Mouse (Mus musculus) CH12.LX (cell line): Measurements from ENCODE around the gene Slc12a6. TPM values are rescaled to one million over a fixed set of nuclear protein-coding genes. Genes with fewer than 3 reads are reported as not detected.

Experiments used
- DNase-seq: peaks from one replicate; pipeline ENCODE4 v3.0.0-alpha.2; 2013; ENCODE audit errors: extremely low read depth
- H3K27ac ChIP-seq: 2 replicates; pipeline ENCODE4 v1.5.1; 2012; ENCODE audit warnings: low read depth, mild to moderate bottlenecking, control low read depth, moderate library complexity; ENCODE audit not compliant: insufficient read depth
- H3K27me3 ChIP-seq: replicated peaks from 2 replicates; pipeline ENCODE3; 2012; ENCODE audit warnings: inconsistent platforms
- H3K36me3 ChIP-seq, 2 experiments: replicated peaks in 1 of 2; 2 replicates each; pipeline versions ENCODE3 to v1.6.1; 2012; ENCODE audit warnings: inconsistent platforms in 1 of 2, low read length in 1 of 2, mild to moderate bottlenecking in 1 of 2, mixed read lengths in 1 of 2, moderate library complexity in 1 of 2; ENCODE audit not compliant: control insufficient read depth in 1 of 2, insufficient read depth in 1 of 2
- H3K4me1 ChIP-seq, 2 experiments: 2 replicates each; pipeline ENCODE4 v1.6.1; 2012; ENCODE audit warnings: inconsistent platforms in 1 of 2, moderate library complexity in 1 of 2; ENCODE audit not compliant: insufficient read depth in 2 of 2, control insufficient read depth in 1 of 2
- H3K4me2 ChIP-seq: 2 replicates; pipeline ENCODE4 v1.6.1; 2012; ENCODE audit warnings: low read depth, mild to moderate bottlenecking, control low read depth; ENCODE audit not compliant: poor library complexity, insufficient read depth, severe bottlenecking
- H3K4me3 ChIP-seq, 3 experiments: fragments of 150-350 bp in 1 of 3; sonication (generic) in 1 of 3; replicated peaks in 1 of 3; 2 replicates each; pipeline versions ENCODE3 to v1.5.1; 2011 to 2012; ENCODE audit warnings: low read depth in 2 of 3, low read length in 2 of 3, mild to moderate bottlenecking in 2 of 3, moderate library complexity in 2 of 3, control low read depth in 1 of 3, improper control_type of control experiment in 1 of 3, inconsistent platforms in 1 of 3, mixed read lengths in 1 of 3; ENCODE audit not compliant: poor library complexity in 1 of 3
- H3K79me2 ChIP-seq: replicated peaks from 2 replicates; pipeline ENCODE4 v1.6.1; 2012; ENCODE audit warnings: mild to moderate bottlenecking, moderate library complexity; ENCODE audit not compliant: control insufficient read depth, poor library complexity, insufficient read depth, severe bottlenecking; ENCODE audit errors: extremely low read depth
- H3K9ac ChIP-seq: 2 replicates; pipeline ENCODE4 v1.6.1; 2012; ENCODE audit warnings: low read depth, mild to moderate bottlenecking, control low read depth, moderate library complexity; ENCODE audit not compliant: insufficient read depth
- H3K9me3 ChIP-seq: replicated peaks from 2 replicates; pipeline ENCODE3; 2012; ENCODE audit warnings: low read length, inconsistent platforms, mixed read lengths
- BHLHE40 ChIP-seq: IDR thresholded peaks from 2 replicates; pipeline ENCODE4 v1.6.1; 2011; ENCODE audit warnings: mild to moderate bottlenecking, low read depth, low read length, improper control_type of control experiment
- CHD1 ChIP-seq: IDR thresholded peaks from 2 replicates; pipeline ENCODE4 v1.6.1; 2012; ENCODE audit warnings: low read depth, low read length, improper control_type of control experiment, inconsistent platforms
- CHD2 ChIP-seq: IDR thresholded peaks from 2 replicates; pipeline ENCODE4 v1.6.1; 2011; ENCODE audit warnings: low read length, improper control_type of control experiment
- CTCF ChIP-seq, 2 experiments: IDR thresholded peaks in 1 of 2; conservative IDR thresholded peaks in 1 of 2; 2 replicates each; pipeline ENCODE4 v1.5.1; 2011 to 2012; ENCODE audit warnings: low read depth in 2 of 2, low read length in 2 of 2, improper control_type of control experiment in 1 of 2, inconsistent platforms in 1 of 2, mild to moderate bottlenecking in 1 of 2, moderate library complexity in 1 of 2
- E2F4 ChIP-seq: IDR thresholded peaks from 2 replicates; pipeline ENCODE4 v1.6.1; 2011; ENCODE audit warnings: low read depth, low read length, improper control_type of control experiment; ENCODE audit not compliant: insufficient replicate concordance
- ELF1 ChIP-seq: IDR thresholded peaks from 2 replicates; pipeline ENCODE4 v1.6.1; 2014; ENCODE audit warnings: low read depth, mild to moderate bottlenecking, inconsistent platforms, low read length, improper control_type of control experiment
- EP300 ChIP-seq: IDR thresholded peaks from 2 replicates; pipeline ENCODE4 v1.6.1; 2011; ENCODE audit warnings: low read length, improper control_type of control experiment
- ETS1 ChIP-seq: conservative IDR thresholded peaks from 2 replicates; pipeline ENCODE4 v1.6.1; 2012; ENCODE audit warnings: low read depth, mild to moderate bottlenecking, inconsistent platforms, low read length, improper control_type of control experiment, moderate library complexity
- GABPA ChIP-seq: IDR thresholded peaks from 2 replicates; pipeline ENCODE4 v1.6.1; 2012; ENCODE audit warnings: low read depth, low read length, improper control_type of control experiment, inconsistent platforms; ENCODE audit not compliant: insufficient replicate concordance
- HCFC1 ChIP-seq: IDR thresholded peaks from 2 replicates; pipeline ENCODE4 v1.6.1; 2012; ENCODE audit warnings: low read depth, mild to moderate bottlenecking, inconsistent platforms, low read length, improper control_type of control experiment
- IRF4 ChIP-seq: IDR thresholded peaks from 2 replicates; pipeline ENCODE4 v1.6.1; 2014; ENCODE audit warnings: low read depth, mild to moderate bottlenecking, inconsistent platforms, low read length, improper control_type of control experiment
- JUN ChIP-seq: IDR thresholded peaks from 2 replicates; pipeline ENCODE4 v1.6.1; 2011; ENCODE audit warnings: low read depth, mild to moderate bottlenecking, low read length, improper control_type of control experiment, moderate library complexity; ENCODE audit not compliant: insufficient read depth
- JUND ChIP-seq: conservative IDR thresholded peaks from 2 replicates; pipeline ENCODE4 v1.6.1; 2011; ENCODE audit warnings: low read depth, low read length, improper control_type of control experiment
- KAT2A ChIP-seq: IDR thresholded peaks from 2 replicates; pipeline ENCODE4 v1.6.1; 2012; ENCODE audit warnings: low read length, improper control_type of control experiment, inconsistent platforms; ENCODE audit not compliant: insufficient replicate concordance
- MAFK ChIP-seq: IDR thresholded peaks from 2 replicates; pipeline ENCODE4 v1.6.1; 2011; ENCODE audit warnings: low read length, improper control_type of control experiment; ENCODE audit not compliant: insufficient replicate concordance
- MAX ChIP-seq: IDR thresholded peaks from 2 replicates; pipeline ENCODE4 v1.6.1; 2011; ENCODE audit warnings: low read length, improper control_type of control experiment
- MAZ ChIP-seq: IDR thresholded peaks from 2 replicates; pipeline ENCODE4 v1.6.1; 2012; ENCODE audit warnings: low read depth, mild to moderate bottlenecking, inconsistent platforms, low read length, improper control_type of control experiment, moderate library complexity
- MEF2A ChIP-seq: IDR thresholded peaks from 2 replicates; pipeline ENCODE4 v1.6.1; 2014; ENCODE audit warnings: low read depth, mild to moderate bottlenecking, inconsistent platforms, low read length, improper control_type of control experiment, borderline replicate concordance
- MYC ChIP-seq: IDR thresholded peaks from 2 replicates; pipeline ENCODE4 v1.6.1; 2011; ENCODE audit warnings: low read depth, mild to moderate bottlenecking, improper control_type of control experiment, low read length
- NELFE ChIP-seq: IDR thresholded peaks from 2 replicates; pipeline ENCODE4 v1.6.1; 2011; ENCODE audit warnings: low read depth, low read length, improper control_type of control experiment
- NRF1 ChIP-seq: IDR thresholded peaks from 2 replicates; pipeline ENCODE4 v1.6.1; 2014; ENCODE audit warnings: low read depth, mild to moderate bottlenecking, inconsistent platforms, low read length, improper control_type of control experiment, moderate library complexity
- PAX5 ChIP-seq: IDR thresholded peaks from 2 replicates; pipeline ENCODE4 v1.6.1; 2012; ENCODE audit warnings: low read length, inconsistent platforms, mixed read lengths
- POLR2A ChIP-seq: IDR thresholded peaks from 2 replicates; pipeline ENCODE4 v1.6.1; 2011; ENCODE audit warnings: low read depth, mild to moderate bottlenecking, improper control_type of control experiment, low read length
- POLR2AphosphoS2 ChIP-seq: IDR thresholded peaks from 2 replicates; pipeline ENCODE4 v1.6.1; 2011; ENCODE audit warnings: low read depth, low read length, improper control_type of control experiment
- RAD21 ChIP-seq: IDR thresholded peaks from 2 replicates; pipeline ENCODE4 v1.6.1; 2011; ENCODE audit warnings: low read depth, mild to moderate bottlenecking, low read length, improper control_type of control experiment, moderate library complexity
- RCOR1 ChIP-seq: conservative IDR thresholded peaks from 2 replicates; pipeline ENCODE4 v1.6.1; 2012; ENCODE audit warnings: low read depth, mild to moderate bottlenecking, inconsistent platforms, low read length, improper control_type of control experiment
- SIN3A ChIP-seq: IDR thresholded peaks from 2 replicates; pipeline ENCODE4 v1.6.1; 2012; ENCODE audit warnings: low read length, improper control_type of control experiment, inconsistent platforms
- SMC3 ChIP-seq: IDR thresholded peaks from 2 replicates; pipeline ENCODE4 v1.6.1; 2011; ENCODE audit warnings: low read depth, low read length, improper control_type of control experiment
- TBP ChIP-seq: conservative IDR thresholded peaks from 2 replicates; pipeline ENCODE4 v1.6.1; 2011; ENCODE audit warnings: low read depth, low read length, improper control_type of control experiment
- TCF12 ChIP-seq: IDR thresholded peaks from 2 replicates; pipeline ENCODE4 v1.6.1; 2014; ENCODE audit warnings: low read depth, mild to moderate bottlenecking, inconsistent platforms, low read length, improper control_type of control experiment
- UBTF ChIP-seq: IDR thresholded peaks from 2 replicates; pipeline ENCODE4 v1.6.1; 2012; ENCODE audit warnings: low read depth, mild to moderate bottlenecking, inconsistent platforms, low read length, improper control_type of control experiment, moderate library complexity
- USF1 ChIP-seq: IDR thresholded peaks from 2 replicates; pipeline ENCODE4 v1.6.1; 2014; ENCODE audit warnings: low read depth, mild to moderate bottlenecking, inconsistent platforms, low read length, improper control_type of control experiment
- USF2 ChIP-seq: conservative IDR thresholded peaks from 2 replicates; pipeline ENCODE4 v1.6.1; 2011; ENCODE audit warnings: low read depth, low read length, improper control_type of control experiment
- ZC3H11A ChIP-seq: IDR thresholded peaks from 2 replicates; pipeline ENCODE4 v1.6.1; 2012; ENCODE audit warnings: low read depth, mild to moderate bottlenecking, inconsistent platforms, low read length, improper control_type of control experiment
- ZKSCAN1 ChIP-seq: IDR thresholded peaks from 2 replicates; pipeline ENCODE4 v1.6.1; 2012; ENCODE audit warnings: low read depth, inconsistent platforms, low read length, improper control_type of control experiment, borderline replicate concordance
- ZMIZ1 ChIP-seq: IDR thresholded peaks from 2 replicates; pipeline ENCODE4 v1.6.1; 2012; ENCODE audit warnings: low read depth, mild to moderate bottlenecking, inconsistent platforms, low read length, improper control_type of control experiment
- ZNF384 ChIP-seq: IDR thresholded peaks from 2 replicates; pipeline ENCODE4 v1.6.1; 2012; ENCODE audit warnings: low read depth, low read length, improper control_type of control experiment, inconsistent platforms
- dilution Hi-C: fragments of 300-500 bp; cut with MboI; formaldehyde crosslinking; loops from 2 replicates; pipeline ENCODE4 v1.14.3; 2020; ENCODE audit warnings: low sequenced_read_pairs; ENCODE audit not compliant: extremely low pct_unique_long_range_greater_than_20kb, extremely low pct_ligation_motif_present
- in situ Hi-C: fragments of 300-500 bp; cut with MboI; formaldehyde crosslinking; loops from 3 replicates; pipeline ENCODE4 v1.14.3; 2019; ENCODE audit warnings: low sequenced_read_pairs, low pct_ligation_motif_present, low pct_unique_long_range_greater_than_20kb, mixed read lengths
- polyA plus RNA-seq: library from polyadenylated mRNA; unstranded; fragments of >175 nt; gene quantifications from 2 replicates; pipeline ENCODE4 v1.2.1, GENCODE M21; 2012; ENCODE audit warnings: low read depth; ENCODE audit not compliant: insufficient read length
- total RNA-seq, 2 experiments: library from RNA; depleted of rRNA; stranded (reverse); fragments of 300-350 nt in 1 of 2; fragments of >200 nt in 1 of 2; gene quantifications; 2 replicates each; pipeline ENCODE4 v1.2.3; 2012 to 2014

Slc12a6 gene
- total RNA-seq (2012; rRNA removed) (10.5 and 14.8 TPM in 2 replicates), total RNA-seq (2014; rRNA removed) (7.8 and 8.2 TPM in 2 replicates), polyA plus RNA-seq (9.1 and 10.5 TPM in 2 replicates)

GRCm38 (mm10) chr2:112265448-112266241 lies at the start of gene Slc12a6:
Gene Slc12a6, plus strand, starts transcription at chr2:112265825.
- H3K79me2 ChIP-seq: peaks cover 44% of the 10 kb centered on the region
- H3K9me3 ChIP-seq: no peaks in the 10 kb centered on the region
- H3K27me3 ChIP-seq: no peaks in the 10 kb centered on the region
- dilution Hi-C loops: no loop called here
- peak within 1 kb of the TSS; percentile 82 for H3K4me2 ChIP-seq
- peak within 1 kb of the TSS; percentile 93 for H3K9ac ChIP-seq
- H3K4me1 ChIP-seq: peaks cover 2 to 41% of the 10 kb centered on the region in 2 experiments; a peak in 2 of 4 replicates
- DNase-seq: peak; percentile 91
- H3K4me3 ChIP-seq: peak within 1 kb of the TSS; percentile 81 to 88 (median 83)
- in situ Hi-C loops: loop anchor here (10.0 kb wide), 2 partner anchors 99 to 209 kb away; partner anchors contain the start of gene Emc4
- H3K27ac ChIP-seq: peak within 1 kb of the TSS; percentile 85
- H3K36me3 ChIP-seq: peaks cover 0 to 17% of the 10 kb centered on the region in 2 experiments
- 0 out of 2 replicates have a peak, but pooled peaks have one; percentile 15 for TF ChIP-seq IRF4
- no peak for TF ChIP-seq ZNF384
- 0 out of 2 replicates have a peak, but pooled peaks have one; percentile 5 for TF ChIP-seq CHD2
- no peak for TF ChIP-seq RAD21
- peak; percentile 40; the same call in 1 of the 2 replicates for TF ChIP-seq ZMIZ1
- no peak for TF ChIP-seq RCOR1
- TF ChIP-seq MYC: peak; percentile 88; the same call in 1 of the 2 replicates
- TF ChIP-seq MAX: peak; percentile 80
- no peak for TF ChIP-seq CHD1
- TF ChIP-seq ETS1: 0 out of 2 replicates have a peak, but pooled peaks have one; percentile 13
- TF ChIP-seq ZC3H11A: no peak
- no peak for TF ChIP-seq JUND
- TF ChIP-seq ZKSCAN1: no peak
- peak; percentile 54; the same call in 1 of the 2 replicates for TF ChIP-seq TCF12
- peak; percentile 59 for TF ChIP-seq POLR2A
- TF ChIP-seq PAX5: no peak
- TF ChIP-seq POLR2AphosphoS2: peak; percentile 96
- no peak for TF ChIP-seq MAFK
- TF ChIP-seq NELFE: no peak; the same call in 1 of the 2 replicates
- TF ChIP-seq BHLHE40: peak; percentile 32; the same call in 1 of the 2 replicates
- peak; percentile 24; the same call in 1 of the 2 replicates for TF ChIP-seq MEF2A
- no peak for TF ChIP-seq USF2
- TF ChIP-seq MAZ: peak; percentile 92
- peak; percentile 69; the same call in 1 of the 2 replicates for TF ChIP-seq ELF1
- TF ChIP-seq NRF1: peak; percentile 89
- no peak for TF ChIP-seq TBP
- peak; percentile 85; the same call in 1 of the 2 replicates for TF ChIP-seq KAT2A
- TF ChIP-seq SIN3A: peak; percentile 20
- peak; percentile 67; the same call in 1 of the 2 replicates for TF ChIP-seq E2F4
- TF ChIP-seq UBTF: 0 out of 2 replicates have a peak, but pooled peaks have one; percentile 13
- peak; percentile 24; the same call in 1 of the 2 replicates for TF ChIP-seq GABPA
- TF ChIP-seq EP300: no peak
- no peak for TF ChIP-seq CTCF (conservative IDR thresholded peaks at IDR 0.05 in 1 of 2, IDR thresholded peaks at IDR 0.05 in 1 of 2; ENCODE audit: low read depth in 2 of 2, low read length in 2 of 2)
- no peak for TF ChIP-seq JUN
- no peak; the same call in 1 of the 2 replicates for TF ChIP-seq USF1
- peak; percentile 96 for TF ChIP-seq HCFC1
- TF ChIP-seq SMC3: no peak
